Mouse (Mus musculus) left cerebral cortex, postnatal 36 days (tissue): ENCODE measurements around the gene Scamp4. TPM values are rescaled to one million over a fixed set of nuclear protein-coding genes. Genes with fewer than 3 reads are reported as not detected.
"Not testable (repeated sequence)": the region's sequence is repeated elsewhere in the genome, so short reads cannot be mapped to it uniquely, and the experiment has no call there.

Source experiments
- DNase-seq, 2 experiments: peaks; one replicate each; pipeline ENCODE4 v3.0.0; 2021 to 2022; ENCODE audit warnings: low spot score in 2 of 2, mixed read lengths in 1 of 2
- intact Hi-C: fragments of 180-260 bp; cut with DNase I; formaldehyde crosslinking; loops from one replicate; pipeline ENCODE4 v1.15.1; 2025
- total RNA-seq, 2 experiments: library from RNA; stranded (reverse); gene quantifications; 2 replicates each; pipeline ENCODE4 v1.2.3; 2021

Scamp4 gene
- total RNA-seq, 2 experiments from 2014 or later = 40.1 to 45.1 TPM

DNA sequence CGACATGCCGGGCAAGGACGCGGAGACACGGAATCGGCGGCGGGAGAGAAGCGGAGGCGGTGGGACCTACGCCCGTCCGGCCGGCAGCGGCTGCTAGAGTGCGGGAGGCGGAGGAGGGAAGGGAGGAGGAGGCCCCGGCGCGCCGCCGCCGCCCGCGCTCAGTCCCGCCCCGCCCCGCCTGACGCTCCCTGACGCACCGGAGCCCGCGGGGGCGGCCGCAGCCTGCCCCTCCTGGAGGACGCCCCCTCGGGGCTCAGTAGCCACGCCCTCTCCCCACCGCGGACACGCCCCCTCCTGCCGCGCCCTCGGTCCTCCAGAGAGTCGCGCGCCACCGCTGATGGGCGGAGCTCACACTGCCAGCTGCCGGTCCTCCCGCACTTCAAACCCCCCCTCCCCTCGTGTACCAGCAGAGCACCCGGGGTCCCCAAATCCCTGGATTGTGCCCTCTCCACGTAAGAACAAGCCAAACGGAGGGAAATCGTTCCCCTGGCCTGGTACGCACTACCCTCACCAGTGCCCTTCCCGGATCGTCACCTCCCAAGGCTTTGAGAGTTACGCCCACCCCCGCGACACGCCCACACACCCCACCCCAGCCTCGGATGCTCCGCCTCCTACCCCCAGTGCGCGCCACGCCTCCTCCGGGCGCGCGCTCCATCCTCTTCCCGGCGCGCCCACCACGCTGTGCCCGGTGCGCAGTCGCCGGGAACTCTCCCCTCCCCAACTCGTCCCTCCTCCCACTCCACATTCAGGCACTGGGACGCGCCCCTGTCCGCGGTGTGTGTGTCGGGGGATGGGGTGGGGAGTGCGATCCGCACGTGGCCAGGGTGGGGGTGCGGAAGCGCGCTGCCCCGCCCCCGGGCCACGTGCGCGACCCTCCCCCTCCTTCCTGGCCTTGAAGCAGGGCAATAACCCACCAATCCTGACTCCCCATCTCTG lies 25.2 kb upstream of the Scamp4 start, which contains the start of gene Klf16:
Gene Klf16, minus strand, starts transcription at position 127 of the 936 bp plus-strand sequence.
- intact Hi-C loops = loop anchor here (1.0 to 2.0 kb wide), 3 partner anchors 11 to 45 kb away; partner anchors contain the start of gene Csnk1g2
- peak; percentile 96 for DNase-seq

DNA sequence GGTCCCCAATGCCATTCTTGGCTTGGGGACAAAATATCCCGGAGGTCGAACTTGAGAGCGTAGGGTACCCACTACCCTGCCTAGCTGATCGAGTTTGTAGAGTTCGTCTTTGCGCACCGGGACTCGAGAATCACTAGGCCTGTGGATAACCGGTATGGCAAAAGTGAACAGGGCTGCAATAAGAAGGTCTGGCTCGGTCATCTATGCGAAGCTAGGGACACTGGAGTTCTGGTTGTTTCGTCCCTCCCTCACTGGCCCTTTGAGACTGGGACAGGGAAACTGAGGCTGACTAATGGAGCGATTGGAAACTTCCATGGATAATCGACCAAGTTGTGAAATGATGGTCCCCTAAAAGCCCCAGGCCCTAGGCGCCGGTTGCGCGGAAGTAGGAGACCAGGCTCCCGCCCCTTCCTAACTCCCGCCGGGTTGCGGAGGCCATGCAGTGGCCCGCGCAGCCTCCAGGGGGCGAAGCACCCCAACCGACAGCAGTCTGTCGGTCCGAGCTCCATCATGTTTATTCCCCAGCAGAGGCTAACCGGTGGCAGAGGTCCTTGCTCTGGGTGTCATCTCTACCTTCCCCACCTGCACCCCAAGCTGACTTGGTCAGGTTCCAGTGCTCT lies 24.4 kb upstream of the Scamp4 start:
- DNase-seq = peak; percentile 60 to 67
- intact Hi-C loops = no loop called here

DNA sequence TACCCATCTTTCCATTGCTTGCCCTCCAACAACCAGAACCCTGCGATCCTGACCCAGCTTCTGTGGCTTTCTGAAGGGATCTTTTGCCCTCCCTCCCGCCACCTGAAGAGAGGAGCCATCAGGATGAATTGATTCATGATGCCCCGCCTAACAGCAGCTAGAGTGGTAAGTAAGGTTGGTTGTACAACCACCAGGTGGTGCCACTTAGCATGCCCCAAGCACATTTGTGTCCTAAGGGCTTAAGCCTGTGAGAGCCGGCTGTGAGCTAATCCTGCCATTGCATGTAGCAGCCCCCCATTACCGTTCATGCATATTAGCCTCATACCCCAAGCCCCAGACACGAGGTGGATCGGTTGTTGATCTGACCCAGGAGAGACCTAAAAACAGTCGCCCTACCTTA lies 23.8 kb upstream of the Scamp4 start:
- peak in 1 of 2 experiments; percentile 34 for DNase-seq
- intact Hi-C loops = no loop called here

DNA sequence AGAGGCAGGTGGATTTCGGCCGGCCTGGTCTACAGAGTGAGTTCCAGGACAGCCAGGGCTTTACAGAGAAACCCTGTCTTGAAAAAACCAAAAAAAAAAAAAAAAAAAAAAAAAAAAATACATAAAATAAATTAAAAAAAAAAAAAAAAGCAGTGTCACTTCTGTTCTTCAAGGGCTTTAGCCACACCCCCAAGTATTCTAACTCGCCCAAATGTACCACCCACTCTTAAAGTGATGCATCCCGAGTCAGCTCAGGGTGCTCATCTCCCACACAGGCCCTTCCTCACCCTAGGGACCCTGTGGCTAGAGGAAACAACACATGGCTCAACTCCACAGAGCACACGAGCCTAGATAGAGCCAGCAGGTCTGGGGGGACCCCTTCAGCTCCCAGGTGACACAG lies 19.6 kb upstream of the Scamp4 start:
- DNase-seq = no peak
- intact Hi-C loops = no loop called here

DNA sequence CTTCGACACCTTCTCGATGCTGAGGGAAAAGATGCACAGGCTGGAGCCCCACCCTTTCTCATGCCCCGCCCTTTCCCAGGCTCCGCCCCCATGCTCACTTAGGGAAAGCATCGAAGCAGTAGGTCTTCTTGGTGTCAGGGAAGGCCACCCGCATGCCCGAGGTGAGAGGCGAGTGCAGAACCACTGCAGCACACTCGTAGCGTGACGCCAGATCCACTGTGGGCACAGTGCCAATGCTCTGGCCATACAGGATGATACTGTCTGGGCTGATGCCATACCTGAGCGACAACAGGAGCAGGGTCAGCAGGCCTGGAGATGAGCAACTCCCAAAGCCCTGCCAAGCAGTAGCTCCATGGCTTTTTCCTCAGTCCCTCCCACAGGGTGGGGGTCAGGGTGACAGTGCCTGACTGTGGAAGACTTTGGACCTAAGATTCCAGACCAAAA lies 18.6 kb upstream of the Scamp4 start:
- DNase-seq = no peak
- intact Hi-C loops = no loop called here

GRCm38 (mm10) chr10:80584642-80585552 lies 17.8 kb upstream of the Scamp4 start:
- DNase-seq = no peak

GRCm38 (mm10) chr10:80585581-80585980 lies 17.1 kb upstream of the Scamp4 start:
- no peak for DNase-seq
- intact Hi-C loops = no loop called here

More at GRCm38 (mm10) chr10:80584642-80585552, 17.8 kb upstream of the Scamp4 start:
- intact Hi-C loops = no loop called here

DNA sequence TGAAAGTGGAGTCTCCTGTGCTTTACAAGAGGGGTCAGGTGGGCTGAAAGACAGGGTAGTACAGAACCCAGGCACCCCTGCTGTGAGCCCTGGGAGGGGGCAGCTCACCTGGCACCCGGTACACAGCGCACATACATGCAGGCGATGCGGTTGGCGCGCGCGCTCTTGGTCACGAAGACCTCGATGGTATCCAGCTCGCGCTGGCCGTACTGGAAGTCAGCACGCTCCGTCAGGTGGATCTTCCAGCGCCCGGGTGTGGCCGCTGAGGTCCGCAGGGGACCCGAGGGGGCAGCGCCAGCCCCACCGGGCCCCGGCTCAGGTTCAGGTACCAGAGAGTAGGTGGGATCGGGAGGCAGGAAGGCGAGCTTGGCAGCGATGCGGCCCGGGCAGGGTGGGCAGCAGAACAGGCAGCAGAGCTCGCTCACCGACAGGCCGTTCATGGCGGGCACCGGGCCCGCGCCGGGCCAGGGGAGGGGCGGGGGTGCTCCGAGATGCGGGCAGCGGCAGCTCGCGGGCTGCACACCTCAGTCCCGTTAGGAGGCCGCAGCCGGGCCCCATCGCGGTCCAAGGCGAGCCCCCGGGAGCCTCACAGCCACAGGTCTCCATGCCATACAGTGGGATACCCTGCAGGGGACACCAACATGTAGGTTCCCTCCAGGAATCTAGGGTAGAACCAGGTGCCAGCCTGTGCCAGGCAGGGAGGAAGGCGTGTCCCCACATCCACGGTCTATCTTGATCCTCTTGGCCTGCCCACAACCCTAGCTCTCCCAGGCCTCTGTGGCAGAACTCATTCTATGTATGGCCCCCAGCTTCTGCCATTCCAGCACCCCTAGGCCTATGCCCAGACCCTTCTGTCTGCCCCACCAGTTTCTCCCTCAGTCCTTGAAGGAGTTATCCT lies 16.0 kb upstream of the Scamp4 start:
- intact Hi-C loops = no loop called here
- no peak for DNase-seq

GRCm38 (mm10) chr10:80587305-80587657 lies 15.4 kb upstream of the Scamp4 start:
- intact Hi-C loops = no loop called here
- DNase-seq = no peak

DNA sequence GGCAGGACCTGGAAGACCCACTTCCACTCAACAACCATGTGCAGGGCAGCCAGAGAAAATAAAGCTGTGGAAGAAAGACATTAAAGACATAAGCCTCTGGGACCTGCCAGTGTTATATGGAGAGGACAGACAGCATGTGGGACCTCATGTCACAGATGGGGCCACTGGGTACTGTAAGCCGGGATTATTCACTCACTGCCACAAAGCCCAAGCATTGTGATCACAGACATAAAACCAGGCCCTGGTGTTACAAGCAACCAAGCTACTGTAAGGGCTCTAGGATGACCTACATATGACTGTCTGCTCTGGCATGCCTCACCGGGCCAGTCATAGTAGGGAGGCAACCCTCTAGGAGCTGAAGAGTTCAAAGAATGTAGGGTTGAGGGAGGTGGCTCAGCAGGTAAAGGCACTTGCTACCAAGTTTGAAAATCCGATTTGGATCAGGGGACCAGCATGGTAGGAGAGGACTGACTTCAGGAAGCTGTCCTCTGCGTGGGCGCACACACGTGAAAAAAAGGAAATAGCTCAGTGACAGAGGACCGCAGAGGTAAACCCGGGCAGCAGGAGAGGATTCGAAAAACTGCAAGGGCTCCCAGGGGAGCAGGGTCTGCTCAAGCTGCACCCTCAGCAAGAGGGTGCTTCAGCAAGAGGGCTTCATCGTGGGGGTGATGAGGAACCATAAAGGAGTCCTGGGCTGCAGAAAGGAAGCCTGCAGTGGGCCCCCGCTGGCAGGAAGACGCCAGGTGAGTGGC lies 13.4 kb upstream of the Scamp4 start:
- intact Hi-C loops = loop anchor here (1.0 kb wide), 1 partner anchor 12 kb away; the partner anchor contains the start of gene Klf16
- DNase-seq = no peak

DNA sequence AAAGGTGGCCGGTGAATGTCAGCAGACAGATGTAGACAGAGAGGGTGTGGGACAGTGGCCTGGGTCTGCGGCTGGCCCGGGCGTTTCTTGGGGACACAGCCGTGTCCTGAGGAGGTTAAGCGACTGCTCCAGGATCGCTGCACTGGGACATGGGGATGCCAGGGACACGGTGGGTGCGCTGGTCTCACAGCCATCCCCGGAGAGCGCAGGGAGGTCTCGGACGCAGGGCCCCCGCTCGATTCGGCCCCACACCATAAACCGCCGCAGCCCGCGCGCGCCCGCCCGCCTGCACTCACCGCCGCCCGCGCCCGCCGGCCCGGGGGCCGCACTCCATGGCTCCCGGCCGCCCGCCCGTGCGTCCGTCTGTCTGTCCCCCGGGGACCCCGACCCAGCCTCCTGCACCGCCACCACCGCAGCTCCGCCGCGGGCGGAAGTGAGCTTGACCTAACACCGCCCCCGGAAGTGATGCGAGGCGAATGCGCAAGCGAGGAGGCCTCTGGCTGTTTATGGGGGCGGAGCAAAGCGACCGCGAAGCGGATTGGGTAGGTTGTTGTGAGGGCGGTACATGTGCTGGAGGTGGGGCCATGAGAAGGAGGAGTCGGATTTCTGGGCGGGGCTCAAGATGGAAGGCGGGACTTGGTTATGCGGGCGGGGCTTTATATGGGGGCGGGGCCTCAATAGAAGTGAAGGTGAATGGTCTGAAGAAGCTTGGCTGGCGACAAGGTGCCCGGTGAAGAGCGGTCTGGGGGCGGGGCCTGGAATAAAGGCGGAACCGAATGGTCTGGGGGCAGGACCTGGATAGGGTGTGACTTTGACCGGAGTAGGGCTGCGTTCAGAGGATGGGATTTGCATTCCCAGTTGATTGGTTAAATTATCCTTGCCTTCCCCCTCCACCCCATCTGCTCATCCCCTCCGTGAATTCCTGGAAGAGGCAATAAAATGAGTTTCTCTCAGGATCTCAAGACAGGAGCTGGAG lies 12.5 kb upstream of the Scamp4 start, which contains the start of gene Abhd17a:
Gene Abhd17a, minus strand, starts transcription at position 463 of the 976 bp plus-strand sequence.
- intact Hi-C loops = loop anchor here (1.0 kb wide), 1 partner anchor 13 kb away; the partner anchor contains the start of gene Klf16
- peak; percentile 90 to 91 for DNase-seq

GRCm38 (mm10) chr10:80596318-80596717 lies 6.4 kb upstream of the Scamp4 start:
- no peak for DNase-seq
- intact Hi-C loops = no loop called here

GRCm38 (mm10) chr10:80603364-80603763 lies 692 bp downstream of the Scamp4 start:
- intact Hi-C loops = no loop called here
- DNase-seq = no peak

DNA sequence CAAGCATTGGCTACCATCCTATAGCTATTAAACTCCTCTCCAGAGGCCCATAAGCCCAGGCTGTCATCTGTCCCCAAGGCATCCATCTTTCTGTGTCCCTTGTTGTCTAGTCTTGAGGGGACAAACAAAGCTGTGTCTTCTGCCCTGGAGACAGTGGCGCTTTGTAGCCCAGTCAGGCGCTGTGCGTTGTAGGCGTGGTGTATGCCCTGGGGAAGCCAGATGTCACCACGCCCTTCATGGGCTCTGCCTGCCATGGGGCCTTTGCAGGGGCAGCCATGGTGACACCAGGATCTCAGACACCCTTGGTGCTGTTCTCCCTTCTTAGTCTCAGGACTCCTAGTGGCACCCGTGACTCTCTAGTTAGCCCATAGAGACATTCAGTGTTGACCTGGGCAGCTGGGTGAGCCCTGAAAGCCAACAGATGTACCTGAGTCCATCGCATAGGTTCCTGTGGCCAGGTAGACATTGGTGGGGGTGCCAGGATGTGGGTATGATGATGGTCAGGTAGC lies 1.4 kb downstream of the Scamp4 start:
- intact Hi-C loops = no loop called here
- DNase-seq = no peak

- intact Hi-C loops = no loop called here
- no peak for DNase-seq
Observed at GRCm38 (mm10) chr10:80604988-80605387, 2.3 kb downstream of the Scamp4 start.

DNA sequence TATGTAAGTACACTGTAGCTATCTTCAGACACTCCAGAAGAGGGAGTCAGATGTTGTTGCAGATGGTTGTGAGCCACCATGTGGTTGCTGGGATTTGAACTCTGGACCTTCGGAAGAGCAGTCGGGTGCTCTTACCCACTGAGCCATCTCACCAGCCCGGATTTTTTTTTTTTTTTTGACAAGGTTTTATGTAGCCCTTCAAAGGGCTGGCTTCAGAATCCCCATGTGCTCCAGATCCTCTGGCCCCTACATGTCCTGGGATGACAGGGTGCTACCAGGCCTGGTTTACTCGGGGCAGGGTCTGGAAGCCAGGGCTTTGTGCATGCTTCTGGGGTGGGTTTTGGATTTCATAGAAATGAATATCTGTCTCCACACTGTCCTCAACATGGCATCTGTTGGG lies 3.0 kb downstream of the Scamp4 start, which contains the start of gene Gm49322:
Gene Gm49322, plus strand, starts transcription at position 301 of the 400 bp plus-strand sequence.
- intact Hi-C loops, DNase-seq: not testable (repeated sequence)
